Mouse (Mus musculus) cortical plate, adult 2 months (tissue): ENCODE results near the gene Rbms2.

Experiments used
- CTCF ChIP-seq: fragments of 200-500 bp; IDR thresholded peaks from 2 replicates; pipeline ENCODE4 v1.5.1; 2011; ENCODE audit warnings: mild to moderate bottlenecking, control low read depth, low read length; ENCODE audit not compliant: insufficient read depth; ENCODE audit errors: extremely low read depth
- POLR2A ChIP-seq: fragments of 200-500 bp; IDR thresholded peaks from 2 replicates; pipeline ENCODE4 v1.6.1; 2011; ENCODE audit warnings: mild to moderate bottlenecking, low read length, control low read depth; ENCODE audit not compliant: insufficient read depth; ENCODE audit errors: extremely low read depth

- no peak for TF ChIP-seq CTCF
- TF ChIP-seq POLR2A: no peak
Measured at GRCm38 (mm10) chr10:128175302-128175701, 4.8 kb downstream of the Rbms2 start.
